Mouse (Mus musculus) embryonic facial prominence, embryonic 13.5 days (tissue): Measurements from ENCODE around the gene Fndc7. TPM values are rescaled to one million over a fixed set of nuclear protein-coding genes. Genes with fewer than 3 reads are reported as not detected.
"Not testable (repeated sequence)": the region's sequence is repeated elsewhere in the genome, so short reads cannot be mapped to it uniquely, and the experiment has no call there.

Experiments
- ATAC-seq: fragments of 200-750 bp; cut with Nextera tagmentation; 2 replicates; pipeline ENCODE4 v1.8.0; 2017; ENCODE audit warnings: low read depth; ENCODE audit not compliant: insufficient number of reproducible peaks, insufficient read depth, low FRiP score, low TSS enrichment
- H3K27ac ChIP-seq: fragments of 300-500 bp; sonication (generic); 2 replicates; pipeline ENCODE4 v1.5.1; 2015; ENCODE audit warnings: moderate library complexity, mild to moderate bottlenecking, inconsistent platforms
- H3K27me3 ChIP-seq: fragments of 300-500 bp; sonication (generic); 2 replicates; pipeline ENCODE4 v1.6.1; 2015; ENCODE audit warnings: mild to moderate bottlenecking, inconsistent platforms
- H3K36me3 ChIP-seq: fragments of 300-500 bp; sonication (generic); 2 replicates; pipeline ENCODE4 v1.6.1; 2015; ENCODE audit warnings: mild to moderate bottlenecking, inconsistent platforms
- H3K4me1 ChIP-seq: fragments of 300-500 bp; sonication (generic); 2 replicates; pipeline ENCODE4 v1.6.1; 2015; ENCODE audit warnings: inconsistent platforms
- H3K4me2 ChIP-seq: fragments of 300-500 bp; sonication (generic); 2 replicates; pipeline ENCODE4 v1.6.1; 2015; ENCODE audit warnings: moderate library complexity, mild to moderate bottlenecking, inconsistent platforms
- H3K4me3 ChIP-seq: fragments of 300-500 bp; sonication (generic); 2 replicates; pipeline ENCODE4 v1.5.1; 2015; ENCODE audit warnings: mild to moderate bottlenecking, inconsistent platforms
- H3K9ac ChIP-seq: fragments of 300-500 bp; sonication (generic); 2 replicates; pipeline ENCODE4 v1.6.1; 2015; ENCODE audit warnings: mild to moderate bottlenecking, inconsistent platforms
- H3K9me3 ChIP-seq: fragments of 300-500 bp; sonication (generic); 2 replicates; pipeline ENCODE4 v1.6.1; 2016; ENCODE audit warnings: inconsistent platforms
- WGBS: fragments of 180-500 bp; shearing (Covaris S2); methylation state at CpG from one replicate; pipeline ENCODE4 v1.1.7; 2015; ENCODE audit warnings: mixed read lengths; 5-methylcytosine and 5-hydroxymethylcytosine counted together
- polyA plus RNA-seq: library from polyadenylated mRNA; unstranded; fragments of >200 nt; fragmentation: Nextera tagmentation; extraction: Ambion mirVana; gene quantifications from 2 replicates; pipeline ENCODE4 v1.2.1, GENCODE M21; 2015

The Fndc7 gene
- polyA plus RNA-seq, 1 experiment from 2014 or later = 0.18 TPM

GRCm38 (mm10) chr3:108833717-108834116 is 56.1 kb downstream of the Fndc7 start:
- not testable (repeated sequence) for H3K36me3 ChIP-seq, H3K4me2 ChIP-seq, H3K27ac ChIP-seq, H3K4me3 ChIP-seq, ATAC-seq, H3K9ac ChIP-seq, H3K27me3 ChIP-seq, H3K9me3 ChIP-seq
- 92% methylated on average over 1 of the region's 1 CpGs for WGBS
- H3K4me1 ChIP-seq = peaks cover 16% of the 10 kb centered on the region

- Histone ChIP-seq H3K27ac (no peak overlapping the region), H3K9me3 (no peaks in the 10 kb centered on the region), H3K4me3 (no peak overlapping the region), H3K9ac (no peak overlapping the region), H3K27me3 (no peaks in the 10 kb centered on the region), H3K4me1 (0 out of 2 replicates have a peak, but pooled peaks cover 6% of the 10 kb centered on the region), H3K4me2 (no peak overlapping the region), H3K36me3 (peaks cover 9% of the 10 kb centered on the region)
- ATAC-seq = no peak
- 88% methylated on average over 6 of the region's 6 CpGs for WGBS
Measured at GRCm38 (mm10) chr3:108831750-108832149, 58.1 kb downstream of the Fndc7 start.

- ATAC-seq = no peak
- Histone ChIP-seq H3K4me1 (0 out of 2 replicates have a peak, but pooled peaks cover 6% of the 10 kb centered on the region), H3K27me3 (no peaks in the 10 kb centered on the region), H3K36me3 (peaks cover 18% of the 10 kb centered on the region), H3K9ac (no peak overlapping the region), H3K4me2 (no peak overlapping the region), H3K4me3 (no peak overlapping the region), H3K9me3 (no peaks in the 10 kb centered on the region), H3K27ac (no peak overlapping the region)
- 78% methylated on average over 11 of the region's 11 CpGs for WGBS
Measured at GRCm38 (mm10) chr3:108830493-108830892, 59.3 kb downstream of the Fndc7 start.

- Histone ChIP-seq H3K4me1 (no peaks in the 10 kb centered on the region), H3K9ac (no peak overlapping the region), H3K36me3 (peaks cover 41% of the 10 kb centered on the region), H3K9me3 (no peaks in the 10 kb centered on the region), H3K4me2 (no peak overlapping the region), H3K4me3 (no peak overlapping the region), H3K27ac (no peak overlapping the region), H3K27me3 (no peaks in the 10 kb centered on the region)
- 71% methylated on average over 4 of the region's 4 CpGs for WGBS
- ATAC-seq = no peak
Measured at GRCm38 (mm10) chr3:108815631-108816030, 74.2 kb downstream of the Fndc7 start.

- no peak for ATAC-seq
Measured at GRCm38 (mm10) chr3:108810747-108811263, 79.0 kb downstream of the Fndc7 start.

GRCm38 (mm10) chr3:108805622-108806021 is 84.2 kb downstream of the Fndc7 start:
- Histone ChIP-seq H3K9ac (no peak overlapping the region), H3K4me2 (no peak overlapping the region), H3K4me3 (no peak overlapping the region), H3K36me3 (peaks cover 59% of the 10 kb centered on the region), H3K9me3 (no peaks in the 10 kb centered on the region), H3K27ac (no peak overlapping the region), H3K27me3 (no peaks in the 10 kb centered on the region), H3K4me1 (no peaks in the 10 kb centered on the region)
- ATAC-seq = no peak
- WGBS = 90% methylated on average over 5 of the region's 5 CpGs

More at GRCm38 (mm10) chr3:108810747-108811263, 79.0 kb downstream of the Fndc7 start:
- Histone ChIP-seq H3K9ac (no peak overlapping the region), H3K27me3 (no peaks in the 10 kb centered on the region), H3K4me1 (no peaks in the 10 kb centered on the region), H3K9me3 (no peaks in the 10 kb centered on the region), H3K4me3 (no peak overlapping the region), H3K27ac (no peak overlapping the region), H3K36me3 (peaks cover 38% of the 10 kb centered on the region), H3K4me2 (no peak overlapping the region)
- 86% methylated on average over 4 of the region's 4 CpGs for WGBS

Other genes with a start within 250 kb of the Fndc7 start
- gene Clcc1, start 236.1 kb downstream of the Fndc7 start, polyA plus RNA-seq = 104 and 111 TPM in 2 replicates
- gene Gpsm2, start 167.7 kb downstream of the Fndc7 start, polyA plus RNA-seq = 64.9 and 71.8 TPM in 2 replicates
- gene Aknad1, start 150.3 kb downstream of the Fndc7 start, polyA plus RNA-seq = 0.28 and 0.29 TPM in 2 replicates
- 39.3 and 40.2 TPM in 2 replicates for gene Stxbp3, start 49.5 kb downstream of the Fndc7 start, polyA plus RNA-seq
- gene Prpf38b, start 21.7 kb upstream of the Fndc7 start, polyA plus RNA-seq = 95.3 and 111 TPM in 2 replicates
- gene Henmt1, start 49.9 kb upstream of the Fndc7 start, polyA plus RNA-seq = 1.4 and 1.8 TPM in 2 replicates
- gene Gm9857, start 50.4 kb upstream of the Fndc7 start, polyA plus RNA-seq = not detected in 2 replicates
- 5.3 and 7.7 TPM in 2 replicates for gene Fam102b, start 137.6 kb upstream of the Fndc7 start, polyA plus RNA-seq
- not detected in 2 replicates for gene Slc25a54, start 190.5 kb upstream of the Fndc7 start, polyA plus RNA-seq
- gene Slc25a24, start 233.1 kb upstream of the Fndc7 start, polyA plus RNA-seq = 44.3 and 47.7 TPM in 2 replicates